Mouse (Mus musculus) lung, postnatal 14 days (tissue): ENCODE results near the gene Ngfr.
"Not testable (repeated sequence)": the region's sequence is repeated elsewhere in the genome, so short reads cannot be mapped to it uniquely, and the experiment has no call there.

Source experiments
- DNase-seq: peaks from one replicate; pipeline ENCODE4 v3.0.0; 2021

The Ngfr gene

DNA sequence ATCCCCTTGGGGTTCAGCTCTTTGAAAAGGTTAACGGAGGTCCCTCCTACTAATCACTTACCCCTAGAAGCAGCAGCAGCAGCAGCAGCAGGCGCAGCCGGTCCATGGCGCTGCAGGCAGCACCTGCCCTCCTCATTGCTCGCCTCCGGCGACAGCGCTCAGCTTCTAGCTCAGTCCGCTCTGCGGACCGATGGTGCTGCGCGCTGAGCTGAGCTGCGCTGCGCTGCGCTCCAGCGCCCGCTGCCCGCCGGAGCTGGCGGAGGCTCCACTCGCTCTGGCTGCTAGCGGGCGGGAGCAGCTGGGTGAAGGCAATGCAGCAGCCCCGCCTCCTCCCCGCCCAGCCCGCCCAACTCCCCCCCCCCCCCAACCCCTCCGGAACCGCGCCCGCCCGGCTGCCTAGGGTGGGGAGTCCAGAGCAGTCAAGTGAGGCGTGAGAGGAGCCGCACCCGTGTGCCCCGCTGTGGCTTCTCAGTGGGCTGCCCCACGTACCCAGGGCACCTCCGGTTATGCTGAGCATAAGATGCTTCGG, at the start of gene Ngfr:
Ngfr (minus strand) TSS at position 313 of the 529 bp plus-strand sequence.
- DNase-seq = peak; percentile 38

DNA sequence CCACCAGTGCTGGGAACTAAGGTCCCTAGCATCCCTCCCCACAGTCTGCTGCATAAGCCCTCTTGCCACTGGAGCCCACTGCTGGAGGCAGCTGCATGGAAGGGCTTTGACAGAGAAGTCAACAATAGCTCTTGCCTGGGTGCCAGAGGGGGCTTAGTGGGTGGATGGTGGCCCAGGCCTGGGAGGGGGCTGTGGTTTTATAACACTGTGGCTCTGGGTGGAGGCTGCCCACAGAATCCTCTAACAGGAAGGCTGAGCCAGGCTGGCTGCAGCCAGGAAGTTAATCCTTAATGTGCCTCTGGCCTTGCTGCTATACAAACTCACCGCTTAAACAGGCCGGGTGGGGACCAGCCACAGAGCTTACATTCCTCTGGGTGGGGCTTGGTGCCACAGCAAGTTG, 47.5 kb upstream of the Ngfr start:
- DNase-seq = no peak

DNA sequence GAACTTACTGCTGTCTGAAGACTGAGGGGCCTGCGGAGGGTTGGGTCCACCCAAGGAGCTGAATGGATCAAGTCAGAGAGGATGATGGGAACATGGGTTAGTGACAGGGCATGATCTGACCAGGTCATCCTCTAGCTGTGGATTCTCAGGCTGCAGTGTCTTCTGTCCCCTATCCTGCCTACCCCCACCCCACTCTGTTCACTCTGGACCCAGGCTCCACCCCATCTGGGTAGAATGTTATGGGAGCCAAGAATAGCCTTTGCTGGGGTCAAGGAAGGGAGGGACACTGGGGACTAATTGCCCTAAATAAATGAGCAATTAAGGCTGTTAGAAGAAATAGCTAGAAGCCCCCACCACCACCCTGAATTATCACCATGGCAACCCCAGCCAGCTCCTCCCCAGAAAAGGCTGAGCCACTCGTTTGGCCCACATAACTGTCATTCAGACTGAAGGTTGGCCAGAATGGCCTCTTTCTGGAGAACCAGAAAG, 46.0 kb upstream of the Ngfr start:
- DNase-seq = no peak

DNA sequence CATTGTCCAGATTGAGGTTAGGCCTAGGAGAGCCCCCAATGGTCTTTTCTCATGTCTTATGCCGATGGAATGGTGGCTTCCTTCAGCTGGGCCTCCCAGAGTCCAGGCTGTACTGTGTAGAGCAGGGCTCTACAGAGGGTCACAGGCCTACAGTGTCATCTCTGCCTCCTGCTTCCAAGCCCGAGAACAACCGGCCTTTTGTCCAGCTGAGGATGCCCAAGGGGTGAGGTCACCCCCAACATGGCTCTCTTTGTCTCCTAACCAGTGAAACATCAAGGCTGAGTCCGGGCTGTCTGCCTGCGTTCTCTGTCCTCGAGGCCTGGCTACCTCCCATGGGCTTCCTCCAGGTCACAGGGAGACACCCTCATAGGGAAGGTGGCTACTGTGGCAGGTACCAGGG, 44.9 kb upstream of the Ngfr start:
- no peak for DNase-seq

DNA sequence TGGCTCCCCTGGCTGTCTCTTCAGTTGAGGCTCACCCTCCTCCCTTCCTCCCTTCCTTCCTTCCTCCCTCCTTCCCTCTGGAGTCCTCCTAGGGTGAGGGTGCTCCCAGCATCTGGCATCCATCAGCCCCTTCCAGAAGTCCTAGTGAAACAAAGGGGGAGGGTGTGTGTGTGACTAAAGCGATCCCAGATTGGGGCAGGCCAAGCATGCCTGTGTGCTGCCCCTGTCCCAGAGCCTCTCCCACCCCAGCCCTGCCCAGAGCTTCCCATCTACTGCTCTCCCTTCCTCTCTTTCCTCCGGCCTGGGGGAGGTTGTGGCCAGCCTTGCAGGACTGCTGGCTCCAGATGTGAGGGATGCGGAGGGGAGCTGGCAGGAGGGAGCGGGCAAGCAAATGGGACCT, 43.8 kb upstream of the Ngfr start:
- no peak for DNase-seq

DNA sequence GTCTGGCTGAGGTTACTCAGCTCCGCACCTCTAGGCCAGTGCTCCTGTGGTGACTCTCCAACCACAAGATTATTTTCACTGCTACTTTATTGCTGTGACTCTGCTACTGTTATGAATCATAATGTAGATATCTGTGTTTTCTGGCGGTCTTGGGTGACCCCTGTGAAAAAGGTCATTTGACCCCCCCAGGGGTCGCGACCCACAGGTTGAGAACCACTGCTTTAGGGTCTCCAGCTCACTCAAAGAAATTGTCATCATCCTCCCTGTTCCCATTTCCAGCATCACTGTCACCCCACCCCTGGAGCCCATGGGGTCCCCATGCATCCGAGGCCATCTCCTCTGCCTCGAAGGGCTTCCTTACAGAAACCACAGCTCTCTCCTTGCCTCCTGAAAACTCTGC, 43.0 kb upstream of the Ngfr start:
- DNase-seq = no peak

DNA sequence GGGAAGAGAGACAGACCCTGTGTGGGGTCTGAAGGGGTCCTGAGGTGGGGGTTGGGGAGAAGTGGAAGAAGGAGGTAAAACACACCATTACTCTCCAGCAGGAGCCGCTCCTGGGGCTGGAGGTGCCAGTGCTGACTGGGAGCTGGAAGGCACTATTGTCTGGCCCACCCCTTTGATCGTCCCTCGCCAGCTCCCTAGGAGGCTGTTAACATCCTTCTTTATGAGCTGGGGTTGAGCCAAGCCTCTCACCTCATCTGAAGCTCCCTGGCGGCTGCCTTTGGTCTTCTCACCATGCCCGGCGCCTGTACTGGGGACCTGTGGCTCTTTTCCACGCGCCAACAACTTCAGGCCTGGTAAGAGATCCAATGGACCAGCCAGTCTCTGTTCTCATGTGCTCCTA, 34.9 kb upstream of the Ngfr start:
- no peak for DNase-seq

DNA sequence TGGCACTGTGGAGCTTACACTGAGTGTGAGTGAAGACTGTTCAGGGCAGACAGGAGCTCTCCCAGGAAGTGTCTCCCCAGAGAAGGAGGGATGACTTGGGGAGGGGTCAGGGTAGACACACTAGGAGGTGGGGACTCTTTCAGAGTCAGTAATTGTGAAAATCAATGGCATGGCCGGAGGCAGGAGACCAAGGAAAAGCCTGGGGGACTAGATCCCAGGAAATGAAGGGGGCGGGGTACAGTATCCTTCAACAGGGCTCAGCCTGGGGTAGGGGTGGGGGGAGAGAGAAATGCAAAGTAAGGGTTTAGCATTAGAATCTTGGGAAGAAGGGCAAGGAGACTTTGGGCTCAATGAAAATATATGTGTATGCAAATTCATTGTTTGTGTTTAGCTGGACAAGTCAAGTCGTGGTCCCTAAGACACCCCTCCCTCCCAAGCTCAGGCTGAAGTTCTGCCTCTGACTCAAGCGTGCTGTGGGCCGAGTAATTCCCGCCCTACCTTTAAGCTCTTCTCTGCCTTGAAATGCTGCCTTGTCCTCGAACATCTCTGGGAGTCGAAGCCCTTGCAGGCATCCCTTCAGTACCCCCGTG, 34.1 kb upstream of the Ngfr start:
- DNase-seq = no peak

DNA sequence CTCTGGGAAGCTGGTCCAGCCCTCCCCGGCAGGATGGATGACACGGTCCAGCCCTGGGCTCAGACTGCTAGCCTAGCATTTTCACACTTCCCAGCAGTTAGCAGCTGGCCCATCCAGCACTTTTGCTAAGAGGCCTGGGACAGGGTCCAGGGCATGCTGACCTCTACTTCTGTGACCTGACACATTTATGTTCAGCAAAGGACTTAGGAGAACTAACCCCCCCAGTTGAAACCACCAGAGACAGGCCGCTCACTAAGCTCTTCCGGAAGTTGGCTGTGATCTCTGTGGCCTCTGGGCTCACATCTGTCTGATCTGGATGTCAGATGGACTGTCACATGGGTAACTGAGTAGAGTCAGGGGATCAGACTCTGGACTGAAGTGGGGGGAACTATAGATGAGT, 33.5 kb upstream of the Ngfr start:
- no peak for DNase-seq

DNA sequence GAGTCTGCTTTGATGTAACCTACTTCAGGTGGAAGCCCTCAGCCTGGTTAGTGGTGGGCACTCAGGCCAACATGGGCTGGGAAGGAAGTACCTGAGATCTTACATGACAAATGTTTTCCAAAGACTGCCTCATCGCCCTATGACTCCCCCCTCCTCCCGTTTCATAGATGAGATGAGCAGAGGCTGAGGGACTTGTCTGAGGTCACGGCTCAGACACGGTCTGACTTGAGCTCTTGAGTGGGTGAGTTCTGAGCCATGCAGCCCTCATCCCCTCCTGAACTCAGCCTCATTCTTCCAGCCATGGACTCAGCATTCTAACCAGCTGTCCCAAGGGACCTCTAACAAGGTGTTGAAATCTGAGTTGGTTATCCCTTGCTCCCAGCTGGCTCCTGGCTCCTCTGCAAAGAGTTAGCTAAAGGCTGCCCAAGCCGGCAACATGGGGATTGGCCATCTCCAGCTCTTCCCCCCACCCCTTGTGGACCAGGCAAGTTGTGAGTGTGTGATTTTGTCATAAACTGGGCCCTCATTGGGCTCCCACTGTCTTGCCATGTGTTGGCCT, 32.4 kb upstream of the Ngfr start:
- no peak for DNase-seq

DNA sequence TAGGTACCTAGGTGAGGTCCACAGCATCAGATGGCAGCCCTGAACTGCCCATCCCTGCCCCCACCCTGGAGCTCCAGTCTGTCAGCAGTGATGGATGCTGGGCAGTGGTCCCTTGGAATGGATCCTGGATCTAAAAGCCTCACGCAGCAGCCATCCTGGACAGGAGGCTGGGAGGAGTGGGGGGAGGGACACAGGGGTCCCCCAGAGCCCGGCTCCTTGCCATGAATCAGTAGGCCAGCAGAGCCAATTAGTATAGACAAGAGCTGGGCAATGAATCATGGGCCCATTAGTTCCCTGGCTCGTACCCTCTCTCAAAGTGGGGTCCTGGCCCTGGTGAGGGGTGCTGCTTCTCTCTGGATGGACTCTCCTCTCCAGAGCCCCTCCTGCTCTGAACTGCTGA, 31.5 kb upstream of the Ngfr start:
- DNase-seq = no peak

DNA sequence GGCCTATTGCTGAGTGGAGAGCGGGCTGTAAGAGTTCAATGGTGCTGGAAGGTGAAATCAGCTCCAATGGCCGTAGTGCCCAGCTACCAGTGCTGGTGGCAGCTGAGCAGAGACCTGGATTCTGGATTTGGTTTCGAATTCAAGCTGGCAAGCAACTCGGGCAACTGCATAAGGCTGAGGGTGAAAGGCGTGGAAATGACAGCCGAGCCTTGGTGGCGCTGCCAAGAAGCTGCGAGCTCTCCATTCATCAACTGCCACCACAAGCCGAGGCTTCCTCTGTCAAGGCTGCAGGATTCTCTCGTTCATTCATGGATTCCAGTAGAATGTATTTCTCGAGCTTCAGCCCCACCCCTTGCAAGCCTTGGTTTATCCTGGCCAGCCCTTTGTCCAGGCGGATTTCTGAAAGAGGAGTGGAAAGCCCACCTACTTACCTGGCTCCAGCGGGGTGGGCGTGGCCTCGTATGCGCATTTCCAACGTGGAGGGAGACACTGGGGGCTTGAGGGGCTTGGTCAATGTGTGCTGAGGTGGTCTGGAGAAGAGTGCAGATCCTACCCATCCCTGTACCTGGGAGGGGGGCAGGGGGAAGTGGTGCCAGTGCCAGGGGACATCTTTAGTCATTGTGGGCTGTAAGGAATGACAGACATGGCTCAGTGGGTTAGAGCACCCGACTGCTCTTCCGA, 30.4 kb upstream of the Ngfr start:
- peak; percentile 19 for DNase-seq

DNA sequence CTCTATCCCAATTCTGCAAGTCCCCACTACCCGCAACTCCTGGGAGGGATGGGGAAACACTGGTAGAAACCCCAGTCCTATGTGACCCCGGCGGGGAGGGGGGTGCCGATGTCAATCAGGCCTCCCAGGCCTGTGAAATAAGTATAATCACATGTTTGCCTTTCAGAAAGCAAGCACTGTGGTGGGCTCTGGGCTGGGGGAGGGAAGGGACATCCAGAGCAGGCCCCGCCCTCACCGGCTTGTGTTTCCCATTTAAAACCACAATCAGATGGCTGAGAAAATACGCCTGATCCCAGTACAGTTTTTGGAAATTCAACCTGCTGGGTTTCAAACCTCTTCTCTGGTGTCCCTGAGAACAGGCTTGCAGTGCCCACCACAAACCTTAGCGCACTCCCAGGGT, 27.2 kb upstream of the Ngfr start:
- no peak for DNase-seq

DNA sequence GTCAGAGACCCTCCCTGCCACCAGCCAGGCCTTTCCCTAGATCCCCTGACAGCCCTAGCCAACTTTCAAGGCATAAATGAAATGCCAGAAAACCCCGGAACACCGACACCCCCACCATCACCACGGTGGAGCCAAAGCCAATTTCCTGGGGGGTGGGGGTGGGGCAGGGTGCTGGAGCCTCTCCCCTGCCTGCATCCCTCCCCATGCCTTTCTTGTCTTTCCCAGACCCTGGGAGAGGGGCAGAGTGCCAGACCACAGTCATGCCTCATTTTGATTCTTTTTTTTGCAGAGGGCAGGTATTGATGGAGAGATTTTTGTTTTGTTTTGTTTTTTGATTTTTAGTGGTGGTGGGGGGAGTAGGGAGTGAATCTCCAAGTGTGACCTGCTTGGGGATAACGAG, 23.7 kb upstream of the Ngfr start:
- no peak for DNase-seq

DNA sequence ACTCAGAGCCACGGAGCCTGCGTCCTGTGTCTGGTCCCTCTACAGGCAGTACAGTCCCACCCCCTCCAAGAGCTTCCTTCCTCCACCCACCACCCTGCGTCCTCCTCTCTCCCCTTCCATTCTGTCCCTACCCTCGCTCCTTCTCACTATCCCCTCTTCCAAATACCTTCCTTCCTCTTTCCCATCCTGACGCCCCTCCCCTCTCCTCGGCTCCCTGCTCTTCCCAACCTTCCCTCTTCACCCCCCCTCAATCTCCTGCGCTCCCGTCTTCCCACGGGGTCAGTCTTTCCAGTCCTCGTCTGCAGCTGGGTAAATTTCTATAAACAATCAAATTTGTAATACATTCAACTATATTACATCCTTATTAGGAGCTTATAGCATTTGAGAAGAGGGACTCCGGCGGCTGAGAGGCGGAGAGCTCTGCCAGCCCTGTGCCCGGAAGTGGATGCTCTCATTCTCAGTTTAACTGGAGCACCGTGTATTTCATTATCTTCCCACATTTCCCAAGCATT, 22.9 kb upstream of the Ngfr start:
- no peak for DNase-seq

DNA sequence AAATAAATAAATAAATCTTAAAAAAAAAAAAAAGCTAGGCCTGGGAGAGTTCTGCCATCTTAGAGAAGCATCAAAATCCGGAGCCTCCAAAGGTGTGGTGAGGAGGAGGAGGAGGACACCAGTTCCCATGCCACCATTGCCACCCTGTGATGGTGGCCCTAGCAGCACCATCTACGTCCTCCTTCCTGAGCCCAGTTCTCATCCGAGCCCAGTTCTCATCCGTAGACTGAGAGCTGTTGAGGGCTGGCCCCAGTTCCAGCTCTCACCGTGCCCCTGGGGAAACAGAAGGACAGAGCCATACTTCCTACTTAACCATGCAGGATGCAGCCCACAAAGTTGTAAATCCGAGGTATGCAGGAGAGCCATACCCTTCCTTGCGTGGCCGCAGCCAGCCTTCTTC, 22.4 kb upstream of the Ngfr start:
- DNase-seq = no peak

DNA sequence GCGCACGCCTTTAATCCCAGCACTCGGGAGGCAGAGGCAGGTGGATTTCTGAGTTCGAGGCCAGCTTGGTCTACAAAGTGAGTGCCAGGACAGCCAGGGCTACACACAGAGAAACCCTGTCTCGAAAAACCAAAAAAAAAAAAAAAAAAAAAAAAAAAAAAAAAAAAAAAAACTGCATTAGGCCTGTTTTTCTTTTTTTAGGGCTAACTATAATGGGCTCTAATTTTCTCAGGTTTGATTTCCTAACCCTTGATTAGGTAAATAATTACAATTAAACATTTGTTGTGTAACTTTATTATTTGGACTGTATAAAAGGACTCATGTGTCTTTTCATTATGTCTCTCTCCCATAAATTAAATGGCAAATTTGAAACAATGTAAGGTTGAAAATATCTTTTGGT, 19.8 kb upstream of the Ngfr start:
- DNase-seq = not testable (repeated sequence)

DNA sequence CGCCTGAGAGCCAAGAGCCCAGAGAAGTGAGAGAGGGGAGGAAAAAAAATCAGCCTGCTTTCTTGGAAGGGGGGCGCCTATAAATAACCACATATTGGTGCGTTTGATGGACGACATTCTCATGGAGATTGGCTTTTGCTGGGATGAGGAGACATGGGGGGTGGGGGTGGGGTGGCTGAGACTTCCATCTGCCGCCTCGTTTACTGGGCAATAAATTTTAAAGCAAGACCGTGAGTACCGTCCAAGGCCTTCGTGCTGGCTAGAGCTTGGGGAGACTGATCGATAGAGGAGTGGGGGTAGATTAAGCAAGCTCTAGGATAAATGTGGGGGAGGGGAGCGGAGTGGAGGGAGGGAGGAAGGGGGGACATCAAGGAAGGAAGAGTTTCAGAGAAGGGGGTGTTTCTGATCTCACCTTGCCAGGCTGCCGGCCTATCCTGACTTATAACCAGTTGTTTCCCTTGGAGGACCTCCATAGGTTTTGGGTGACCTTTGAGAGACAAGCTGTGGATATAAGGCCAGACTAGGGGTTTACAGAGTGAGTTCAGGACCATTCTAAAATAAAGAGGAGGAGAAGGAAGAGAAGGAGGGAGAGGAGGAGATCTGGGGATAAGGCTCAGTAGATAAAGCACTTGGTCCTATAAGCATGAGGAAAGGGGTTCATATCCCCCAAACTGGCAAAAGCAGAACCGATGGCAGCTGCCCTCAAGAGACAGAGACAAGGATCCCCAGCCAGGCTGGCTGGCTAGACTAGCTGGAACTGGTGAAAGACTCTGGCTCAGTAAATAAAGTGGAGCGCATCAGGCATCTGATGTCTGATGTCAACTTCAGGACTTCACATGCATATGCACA, 10.9 kb upstream of the Ngfr start:
- DNase-seq = no peak

DNA sequence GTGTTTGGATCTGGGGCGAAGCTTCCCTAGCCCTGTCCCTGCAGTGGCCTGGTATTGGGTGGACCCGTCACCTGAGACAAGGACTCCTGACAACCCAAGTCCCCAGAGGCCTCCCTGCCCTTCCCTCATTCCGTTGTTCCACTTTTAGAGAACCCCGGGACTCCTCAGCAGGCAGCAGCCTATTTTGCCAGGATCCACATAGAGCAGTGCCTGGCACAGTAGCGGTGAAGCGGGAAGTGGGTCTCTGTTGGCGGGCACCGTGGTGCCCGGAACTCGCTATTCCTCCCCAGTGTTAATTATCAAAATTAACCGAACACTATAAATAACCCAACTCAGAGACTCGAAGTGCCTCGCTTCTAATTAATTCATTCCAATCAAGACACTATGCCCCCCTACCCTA, 10.2 kb upstream of the Ngfr start:
- no peak for DNase-seq

DNA sequence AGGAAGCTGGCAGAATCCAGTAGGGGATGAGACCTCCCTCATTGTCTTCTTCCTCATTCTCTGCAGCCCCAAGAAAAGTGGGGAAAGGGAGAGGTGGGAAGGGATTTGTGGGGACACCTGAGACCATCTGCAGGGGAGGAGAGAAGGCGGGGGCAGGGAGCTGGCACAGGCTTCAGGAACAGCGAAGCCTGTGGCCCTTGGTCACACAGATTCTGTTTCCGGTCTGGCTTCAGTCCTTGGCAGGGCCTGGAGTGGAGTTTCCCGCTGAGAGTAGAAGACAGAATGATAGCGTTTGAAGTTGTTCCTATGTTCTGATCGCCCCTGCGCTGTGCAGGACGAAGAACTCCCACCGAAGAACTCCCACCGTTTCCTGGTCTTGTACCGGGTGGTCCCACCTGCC, 9.2 kb upstream of the Ngfr start:
- no peak for DNase-seq

DNA sequence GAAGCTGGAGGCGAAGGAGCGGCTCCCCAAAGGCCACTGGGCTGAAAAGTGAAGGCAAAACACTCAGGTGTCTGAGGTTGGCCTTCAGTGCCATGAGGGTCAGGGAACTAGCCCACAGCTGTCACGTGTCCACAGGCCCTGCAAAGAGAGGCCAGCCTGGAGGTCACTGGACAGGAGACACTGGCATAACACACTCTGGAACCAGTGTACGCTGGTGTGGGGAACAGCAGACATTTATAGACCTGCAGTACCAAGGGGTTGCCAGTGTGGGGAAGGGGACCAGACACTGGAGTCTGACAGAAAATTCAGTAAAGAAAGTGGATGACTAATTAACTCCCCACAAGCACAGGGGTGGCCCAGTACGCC, 8.6 kb upstream of the Ngfr start:
- DNase-seq = no peak

DNA sequence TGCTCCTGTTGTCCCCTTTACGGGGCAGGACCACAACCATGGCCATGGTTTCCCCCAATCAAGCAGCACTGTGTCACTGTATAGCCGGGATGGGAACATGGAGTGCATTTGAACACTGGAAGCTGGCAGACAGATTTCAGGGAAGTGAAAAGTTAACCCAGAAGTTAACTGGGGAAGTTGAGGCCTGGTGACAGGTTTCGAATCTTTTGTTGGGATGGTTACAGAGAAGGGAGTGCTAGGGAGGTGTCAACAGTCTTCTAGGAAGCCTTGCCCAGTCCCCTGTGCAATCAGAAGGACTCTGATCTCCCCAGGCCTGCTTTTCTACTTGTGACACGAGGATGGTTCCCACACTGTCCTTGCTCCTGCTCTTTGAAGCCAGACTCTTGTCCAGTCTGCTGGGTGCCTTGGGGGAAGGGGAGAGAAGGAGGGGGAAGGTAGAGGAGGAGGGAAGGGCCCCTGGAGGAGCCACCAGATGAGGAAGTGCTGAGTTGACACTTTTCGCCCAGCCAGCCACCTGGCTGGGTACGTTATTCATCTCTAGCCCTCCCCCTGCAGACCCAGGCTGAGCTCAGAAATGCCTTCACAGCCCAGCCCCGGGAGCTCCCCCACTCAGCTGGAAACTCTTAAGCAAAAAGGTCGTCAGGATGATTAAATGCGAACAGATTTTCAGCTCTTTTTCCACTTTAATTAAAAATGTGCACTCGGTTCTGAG, 8.1 kb upstream of the Ngfr start:
- no peak for DNase-seq
